Mouse (Mus musculus) brain, embryonic 14.5 days (tissue): ENCODE measurements around the gene Necab2. TPM values are rescaled to one million over a fixed set of nuclear protein-coding genes. Genes with fewer than 3 reads are reported as not detected.

ENCODE experiments used
- DNase-seq: peaks from one replicate; pipeline ENCODE4 v3.0.0-alpha.2; 2011; ENCODE audit warnings: low read depth
- CTCF ChIP-seq: fragments of 200-500 bp; IDR thresholded peaks from 2 replicates; pipeline ENCODE4 v1.5.1; 2012; ENCODE audit warnings: inconsistent platforms, mild to moderate bottlenecking, moderate library complexity, borderline replicate concordance; ENCODE audit not compliant: insufficient read depth, insufficient read length; ENCODE audit errors: extremely low read depth
- POLR2A ChIP-seq: fragments of 200-500 bp; IDR thresholded peaks from 2 replicates; pipeline ENCODE4 v1.6.1; 2012; ENCODE audit warnings: mild to moderate bottlenecking, inconsistent platforms, borderline replicate concordance; ENCODE audit not compliant: poor library complexity, insufficient read depth, insufficient read length, severe bottlenecking; ENCODE audit errors: extremely low read depth
- polyA plus RNA-seq: library from polyadenylated mRNA; depleted of rRNA; stranded (reverse); fragments of >200 nt; gene quantifications from 2 replicates; pipeline ENCODE4 v1.2.3, GENCODE M21; 2012

Gene Necab2
- polyA plus RNA-seq, 1 experiment: 43.5 TPM

DNA sequence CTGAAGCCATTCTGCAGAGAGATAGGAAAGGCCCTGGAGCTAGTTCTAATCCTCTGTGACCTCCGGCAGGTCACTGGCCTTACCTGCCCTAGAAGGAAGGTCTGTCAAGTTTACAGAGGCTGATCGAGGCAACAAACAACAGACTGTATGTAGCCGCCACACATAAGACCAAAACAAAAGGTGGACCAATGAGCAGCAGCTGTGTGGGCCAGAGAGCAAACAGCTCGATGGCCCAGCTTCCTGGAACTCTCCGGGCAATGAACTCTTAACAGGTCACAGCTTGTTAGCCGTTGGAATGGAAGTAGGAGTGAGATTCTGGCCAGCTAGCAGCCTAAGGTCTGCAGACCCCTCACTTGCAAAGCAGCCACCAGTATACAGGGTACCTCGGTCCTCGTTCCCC lies 16.3 kb upstream of the Necab2 start:
- no peak for TF ChIP-seq POLR2A
- no peak for TF ChIP-seq CTCF
- no peak for DNase-seq

DNA sequence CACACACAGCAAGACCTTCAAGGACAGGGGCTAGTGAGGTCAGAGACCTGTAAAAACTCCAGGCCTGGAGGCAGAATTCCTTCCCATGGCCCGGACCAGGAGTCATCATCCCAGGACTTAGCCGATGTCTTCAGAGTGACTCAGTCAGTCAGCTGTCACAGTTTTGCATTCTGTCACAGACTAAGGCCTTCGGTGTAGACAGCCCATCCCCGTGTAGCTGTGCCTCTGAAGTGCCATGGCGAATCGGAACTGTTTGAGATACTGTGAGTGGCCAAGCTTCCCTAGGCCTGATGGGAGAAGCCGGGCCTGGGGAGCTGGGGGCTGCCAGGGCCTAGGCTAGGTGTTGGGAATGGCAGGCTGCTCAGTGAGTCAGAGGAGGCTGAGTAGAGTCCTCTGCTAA lies 15.8 kb upstream of the Necab2 start:
- DNase-seq: no peak
- TF ChIP-seq CTCF: no peak
- no peak for TF ChIP-seq POLR2A

DNA sequence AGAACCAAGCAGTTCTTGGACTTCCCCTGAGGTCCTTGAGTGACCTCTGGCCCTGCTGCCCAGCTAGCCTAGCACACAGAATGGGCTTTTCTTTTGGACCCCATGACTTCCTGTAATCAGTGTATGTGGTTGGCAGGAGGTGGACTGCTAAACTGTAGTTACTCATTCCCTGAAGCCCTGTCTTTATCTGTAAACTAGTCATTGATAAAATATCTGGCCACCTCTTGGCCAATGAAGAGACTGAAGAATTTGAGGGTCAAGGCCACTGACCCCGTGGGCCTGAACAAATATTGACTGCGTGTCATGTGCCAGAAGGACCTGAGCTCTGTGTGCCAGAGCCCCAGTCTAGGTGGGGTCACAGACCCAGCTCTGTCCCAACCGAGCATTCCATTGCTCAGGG lies 14.1 kb upstream of the Necab2 start:
- TF ChIP-seq POLR2A (no peak), CTCF (no peak)
- no peak for DNase-seq

DNA sequence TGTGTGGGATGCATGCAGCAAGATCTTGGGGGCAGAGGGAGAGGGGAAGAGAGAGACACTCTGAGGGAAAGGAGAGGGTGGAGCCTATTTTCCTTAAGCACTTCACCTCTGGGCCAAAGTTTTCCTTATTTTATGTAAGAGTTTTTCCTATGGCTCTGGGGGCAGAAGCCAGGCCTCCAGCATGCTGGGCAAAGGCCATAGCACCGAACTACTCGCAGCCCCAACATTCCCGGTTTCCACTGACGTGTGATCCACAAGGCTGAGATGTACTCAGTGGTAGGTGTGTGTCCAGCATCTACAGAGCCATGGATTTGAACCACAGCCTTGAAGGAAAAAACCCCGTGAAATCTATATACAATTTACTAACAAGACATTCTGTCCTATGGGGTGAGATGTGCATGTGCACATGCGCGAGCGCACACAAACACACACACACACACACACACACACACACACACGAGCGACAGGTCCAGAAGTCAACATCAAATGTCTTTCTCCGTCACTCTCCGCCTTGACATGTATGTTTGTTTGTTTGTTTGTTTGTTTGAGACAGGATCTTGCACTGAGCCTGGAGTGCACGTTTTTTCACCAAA lies 12.8 kb upstream of the Necab2 start, which contains the start of gene Osgin1:
Gene Osgin1 (plus strand): TSS at position 543 of the 593 bp plus-strand sequence.
- DNase-seq: no peak
- TF ChIP-seq POLR2A (no peak), CTCF (no peak)

DNA sequence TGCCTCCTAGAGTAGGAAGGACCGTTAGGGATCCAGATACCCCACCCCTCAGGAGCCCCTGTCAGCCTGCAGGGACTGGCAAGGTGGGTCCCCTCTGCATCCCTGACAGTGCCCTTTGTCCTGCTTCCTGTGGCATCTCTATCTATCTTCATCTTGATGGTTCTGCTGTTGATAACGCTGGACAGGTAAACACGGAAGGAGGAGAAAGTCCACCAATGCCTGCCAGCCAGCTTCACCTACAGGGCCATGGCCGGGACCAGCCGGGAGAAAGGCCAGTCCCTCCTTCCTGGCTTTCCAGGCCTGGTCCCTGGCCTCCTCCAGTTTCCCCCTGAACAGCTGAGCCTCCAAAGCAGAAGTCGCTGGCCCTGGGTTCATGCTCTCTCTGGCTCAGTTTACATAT lies 11.9 kb upstream of the Necab2 start:
- TF ChIP-seq POLR2A: no peak
- TF ChIP-seq CTCF: no peak

DNA sequence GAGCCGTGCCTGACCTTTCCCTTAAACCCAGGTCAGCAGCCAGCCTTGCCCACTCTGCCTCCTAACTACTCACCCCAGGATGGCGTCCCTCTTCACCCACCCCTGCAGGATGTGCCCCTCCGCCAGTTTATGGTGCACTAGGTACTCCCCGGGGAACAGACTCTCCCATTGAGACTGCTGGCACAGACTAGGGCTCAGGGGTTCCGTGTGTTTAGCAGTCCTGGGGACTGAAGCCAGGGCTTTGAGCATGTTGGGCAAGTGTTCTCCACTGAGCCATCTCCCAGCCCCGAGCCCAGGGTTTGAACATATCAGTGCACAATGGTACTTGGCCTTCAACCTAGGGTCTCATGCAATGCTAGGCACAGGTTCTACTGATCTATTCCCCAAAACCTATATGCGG lies 11.0 kb upstream of the Necab2 start:
- no peak for TF ChIP-seq POLR2A
- no peak for DNase-seq

More for the DNA sequence above, 11.9 kb upstream of the Necab2 start:
- DNase-seq: no peak

DNA sequence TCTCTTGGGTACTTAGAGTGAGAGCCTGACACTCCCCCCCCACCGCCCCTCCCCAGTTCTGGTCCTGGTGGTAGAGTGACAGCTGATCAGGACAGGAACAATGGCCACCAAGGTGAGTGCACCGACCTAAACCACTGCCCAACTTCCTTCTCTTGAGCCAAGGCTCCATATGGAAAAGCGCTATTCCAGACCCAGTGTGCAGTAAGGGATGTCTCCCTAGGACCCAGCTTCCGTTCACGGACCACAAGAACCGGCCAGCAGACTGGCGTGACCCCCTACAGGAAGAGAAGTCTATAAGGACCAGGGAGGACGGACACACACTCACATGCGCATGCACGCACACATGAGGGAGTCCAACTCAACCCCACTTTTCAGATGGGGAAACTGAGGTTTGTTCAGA lies 10.2 kb upstream of the Necab2 start:
- TF ChIP-seq POLR2A: no peak
- no peak for TF ChIP-seq CTCF
- no peak for DNase-seq

DNA sequence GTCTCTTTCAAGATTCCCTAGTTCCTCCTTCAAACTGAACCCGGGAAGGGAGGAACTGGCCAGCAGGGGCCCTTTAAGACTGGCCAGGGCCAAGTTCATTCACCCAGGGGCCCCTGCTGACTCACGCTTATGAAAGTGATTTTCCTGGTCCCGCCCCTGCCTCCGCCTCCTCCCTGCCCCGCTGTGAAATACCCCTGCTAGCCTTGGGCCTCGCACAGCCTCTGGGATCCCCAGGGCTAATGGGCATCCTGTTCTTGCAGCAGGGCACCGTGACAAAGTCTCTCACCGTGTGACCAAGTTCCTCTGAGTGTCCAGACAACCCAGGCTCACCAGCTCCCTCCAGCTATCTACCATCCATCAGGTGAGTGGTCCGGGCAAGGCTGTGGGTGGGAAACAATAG lies 9.6 kb upstream of the Necab2 start:
- no peak for DNase-seq
- TF ChIP-seq POLR2A (no peak), CTCF (no peak)

DNA sequence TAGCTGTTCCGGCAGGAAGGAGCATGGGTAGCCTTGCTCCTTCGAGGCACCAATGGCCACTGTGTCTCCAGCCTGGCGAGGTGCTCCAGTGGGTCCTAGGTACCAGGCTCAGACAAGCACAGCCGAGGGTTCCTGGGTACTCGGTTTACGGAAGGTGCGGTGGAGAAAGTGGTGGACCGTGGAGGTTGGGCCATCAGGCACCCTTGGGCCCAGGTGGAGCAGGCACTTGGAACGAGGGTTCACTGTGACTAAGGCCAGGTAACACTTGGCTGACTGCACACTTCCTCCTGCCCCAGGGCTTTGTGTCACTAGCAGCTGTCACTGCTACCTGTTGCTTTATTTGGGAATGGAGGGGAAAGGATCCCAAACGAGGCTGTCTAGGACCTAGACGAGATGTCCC lies 9.0 kb upstream of the Necab2 start:
- no peak for DNase-seq
- TF ChIP-seq CTCF (no peak), POLR2A (no peak)

DNA sequence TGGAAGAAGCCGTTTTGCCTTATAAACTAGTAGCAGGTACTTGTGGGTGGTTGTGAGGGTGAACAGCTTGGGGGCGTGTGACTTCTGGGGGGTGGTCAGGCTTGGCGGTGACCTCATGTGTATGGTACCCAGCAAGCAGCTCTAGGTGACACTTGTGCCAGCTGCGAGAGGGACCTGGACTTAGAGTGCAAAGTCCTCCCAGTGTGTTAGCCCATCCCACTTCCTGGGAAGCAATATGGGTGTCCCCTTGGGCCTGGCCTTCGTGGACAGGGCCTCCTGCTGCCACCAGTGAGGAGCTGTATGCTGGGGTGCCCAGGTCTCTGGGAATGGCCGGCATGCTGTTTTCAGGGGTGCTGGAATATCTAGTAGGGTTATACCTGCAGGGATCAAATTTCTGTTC lies 7.6 kb upstream of the Necab2 start:
- DNase-seq: no peak
- TF ChIP-seq CTCF (no peak), POLR2A (no peak)

DNA sequence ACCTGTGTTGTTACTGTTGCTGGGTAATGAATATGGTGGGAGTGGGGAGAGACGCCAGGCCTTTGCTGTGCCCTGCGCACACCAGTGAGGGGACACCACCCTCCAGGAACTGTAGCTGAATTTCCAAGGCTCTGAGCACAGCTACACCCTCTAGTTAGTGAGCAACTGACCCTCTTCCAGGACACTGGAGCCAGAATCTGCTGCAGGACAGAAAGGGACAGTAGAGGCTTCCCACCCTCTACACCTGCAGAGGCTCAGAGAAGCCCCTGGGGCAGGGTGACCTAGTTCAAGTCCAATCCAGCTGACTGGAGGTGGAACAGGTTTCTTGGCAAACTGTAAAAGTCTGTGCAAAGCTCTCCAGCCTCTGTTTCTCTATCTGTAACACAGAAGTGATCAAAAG lies 7.1 kb upstream of the Necab2 start:
- DNase-seq: no peak
- TF ChIP-seq CTCF (no peak), POLR2A (no peak)

DNA sequence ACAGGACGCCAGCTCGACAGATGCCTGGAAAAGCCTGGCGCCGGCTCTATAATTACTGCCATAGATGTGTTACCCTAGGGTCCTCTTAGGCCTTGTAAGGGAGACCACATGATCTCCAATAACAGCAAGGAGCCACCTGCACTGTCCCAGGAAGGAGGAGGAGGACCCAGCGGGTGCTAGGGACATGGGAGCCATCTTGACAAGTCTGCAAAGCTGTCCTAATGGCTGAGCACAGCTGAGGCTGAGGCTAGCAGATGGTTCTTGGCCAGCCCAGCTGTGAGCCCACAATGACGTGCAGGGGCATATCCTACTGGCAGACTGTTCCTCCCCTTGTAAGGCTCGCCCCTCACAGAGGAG lies 6.6 kb upstream of the Necab2 start:
- DNase-seq: peak; percentile 42
- TF ChIP-seq CTCF: no peak
- TF ChIP-seq POLR2A: no peak
